Mouse (Mus musculus): Measurements from ENCODE around the gene Phactr4.

Phactr4 gene

DNA sequence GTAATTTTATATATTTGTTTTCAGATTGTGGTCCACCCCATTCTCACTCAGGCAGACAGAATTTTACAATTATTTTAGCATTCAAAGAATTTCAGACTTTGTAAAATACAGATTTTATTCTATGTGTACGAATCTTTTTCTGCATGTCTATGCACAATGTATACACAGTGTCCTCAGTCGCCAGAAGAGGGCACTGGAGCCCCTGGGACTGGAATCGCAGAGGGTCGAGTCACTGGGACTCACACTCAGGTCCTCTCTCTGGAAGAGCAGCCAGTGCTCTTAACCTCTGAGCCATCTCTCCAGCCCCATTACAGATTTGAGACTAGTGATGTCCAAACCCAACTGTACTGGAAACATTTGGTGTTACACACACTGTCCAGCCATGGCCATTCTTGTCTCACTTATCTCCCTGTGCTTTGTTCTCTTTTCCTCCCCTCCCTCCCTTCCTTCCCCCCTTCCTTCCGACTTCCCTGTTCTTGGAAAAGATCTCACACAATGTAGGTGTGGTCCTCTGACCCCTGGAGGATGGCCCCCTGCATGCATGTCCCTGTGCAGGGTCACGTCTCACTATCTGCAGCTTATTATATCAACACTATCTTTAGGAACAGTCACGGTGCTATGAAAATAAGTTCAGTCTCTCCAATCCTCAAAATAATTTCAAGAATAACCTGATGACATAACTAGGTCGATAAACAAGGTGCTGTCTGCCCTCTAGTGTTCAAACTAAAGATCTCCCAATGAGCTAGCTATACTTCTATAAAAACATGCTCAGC lies 10.8 kb downstream of the Phactr4 start:
- no peak for DNase-seq

DNA sequence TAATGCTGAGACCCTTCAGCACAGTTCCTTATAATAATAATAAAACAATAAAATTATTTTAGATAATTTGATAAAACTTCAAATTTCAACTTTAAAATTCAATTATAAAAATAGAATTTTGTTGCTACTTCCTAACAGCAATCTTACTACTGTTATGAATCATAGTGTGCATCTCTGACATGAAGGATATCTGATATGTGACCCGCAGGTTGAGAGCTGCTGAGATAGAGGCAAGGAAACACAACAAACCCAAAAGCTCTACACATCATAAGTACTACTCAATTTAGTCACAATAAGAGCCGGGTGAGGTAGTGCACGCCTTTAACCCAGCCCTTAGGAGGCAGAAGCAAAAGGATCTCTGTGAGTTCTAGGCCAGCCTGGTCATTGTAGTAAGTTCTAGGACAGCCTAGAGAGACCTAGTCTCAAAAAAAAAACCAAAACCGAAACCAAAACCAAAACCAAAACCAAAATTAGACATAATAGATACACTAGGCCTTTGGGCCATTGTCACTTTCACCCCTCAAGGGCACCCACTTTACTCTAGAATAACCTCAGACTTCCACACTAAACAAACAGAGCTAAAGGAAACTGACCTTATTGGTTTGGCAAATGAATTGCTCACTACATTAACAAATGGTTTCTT lies 12.6 kb downstream of the Phactr4 start:
- no peak for DNase-seq

DNA sequence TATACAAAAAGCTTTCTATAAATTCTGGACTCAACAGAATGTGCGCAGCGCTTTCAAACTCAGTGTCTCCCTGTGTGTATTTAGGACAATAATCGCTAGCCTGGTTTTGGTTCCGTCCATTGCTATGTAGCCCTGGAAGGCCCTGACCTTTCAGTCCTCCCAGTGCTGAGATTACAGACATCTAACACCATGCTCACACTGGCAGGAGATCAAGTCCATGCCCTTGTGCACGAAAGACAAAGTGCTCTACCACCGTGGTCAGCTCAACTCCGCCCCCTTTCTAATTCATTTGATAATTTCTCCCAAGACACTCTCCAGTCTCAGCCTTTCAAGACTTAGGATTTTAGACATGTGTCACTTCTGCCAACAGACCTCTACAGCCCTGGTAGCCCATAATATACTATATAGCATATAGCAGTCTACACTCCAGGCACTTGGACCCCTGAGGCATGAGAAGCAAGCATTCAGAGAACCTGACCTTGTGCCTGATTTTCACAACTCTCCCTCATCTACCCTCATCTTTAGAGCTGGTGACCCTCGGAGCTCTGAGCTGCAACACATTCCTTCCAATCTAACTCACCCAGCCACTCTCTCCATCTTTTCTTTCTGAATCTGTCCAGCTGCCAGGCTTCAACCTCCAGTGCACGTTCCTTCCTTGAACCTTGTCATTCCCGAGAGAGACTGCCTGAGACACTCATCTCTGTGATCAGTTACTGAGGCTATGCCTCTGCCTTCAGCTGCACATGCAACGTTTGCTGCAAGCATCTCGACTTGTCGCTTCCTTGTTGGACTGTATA lies 15.7 kb downstream of the Phactr4 start:
- no peak for DNase-seq

DNA sequence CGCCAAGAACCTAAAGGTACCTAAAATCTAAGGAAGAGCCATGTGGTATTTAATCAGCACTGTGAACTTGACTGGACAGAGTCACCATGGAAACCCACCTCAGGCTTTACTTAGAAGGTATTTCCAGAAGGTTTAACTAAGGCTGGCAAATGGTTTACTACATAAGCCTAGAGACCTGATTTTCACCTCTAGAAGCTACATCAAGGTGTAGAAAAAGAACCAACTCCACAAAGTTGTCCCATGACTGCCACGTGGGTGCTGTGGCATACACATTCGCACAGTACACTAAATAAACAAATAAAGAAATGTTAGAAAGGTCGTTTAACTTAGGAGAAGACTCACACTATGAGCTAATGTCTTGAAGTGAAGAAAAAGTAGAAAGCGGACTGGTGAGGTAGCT lies 17.7 kb downstream of the Phactr4 start:
- DNase-seq = no peak

DNA sequence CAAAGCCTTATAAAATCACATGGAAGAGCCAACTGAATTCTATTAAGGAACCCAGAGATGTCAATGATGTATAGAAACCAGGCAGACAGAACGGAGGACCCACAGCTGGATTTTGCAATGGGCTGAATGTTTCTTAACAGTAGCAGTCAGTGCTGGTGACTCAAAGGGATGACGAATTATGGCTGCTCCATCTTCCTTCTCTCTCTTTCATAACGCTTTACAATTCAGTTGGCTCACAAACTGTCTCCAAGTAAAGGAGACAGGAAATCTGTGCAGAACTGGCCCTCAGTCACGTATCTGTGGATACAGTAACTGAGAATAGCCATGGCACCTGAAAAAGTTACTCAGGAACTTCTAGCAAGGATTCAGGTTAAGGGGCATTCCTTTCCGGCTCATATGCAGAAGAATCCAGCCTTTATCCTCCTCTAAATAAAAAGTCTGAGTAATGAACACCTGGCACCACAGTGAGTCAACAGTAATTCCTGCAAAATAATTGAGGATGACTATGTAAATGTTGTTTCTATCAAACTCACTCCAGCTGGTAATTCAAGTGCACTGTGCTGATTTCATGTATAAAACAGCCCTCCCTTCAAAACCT lies 19.1 kb downstream of the Phactr4 start:
- DNase-seq = no peak

DNA sequence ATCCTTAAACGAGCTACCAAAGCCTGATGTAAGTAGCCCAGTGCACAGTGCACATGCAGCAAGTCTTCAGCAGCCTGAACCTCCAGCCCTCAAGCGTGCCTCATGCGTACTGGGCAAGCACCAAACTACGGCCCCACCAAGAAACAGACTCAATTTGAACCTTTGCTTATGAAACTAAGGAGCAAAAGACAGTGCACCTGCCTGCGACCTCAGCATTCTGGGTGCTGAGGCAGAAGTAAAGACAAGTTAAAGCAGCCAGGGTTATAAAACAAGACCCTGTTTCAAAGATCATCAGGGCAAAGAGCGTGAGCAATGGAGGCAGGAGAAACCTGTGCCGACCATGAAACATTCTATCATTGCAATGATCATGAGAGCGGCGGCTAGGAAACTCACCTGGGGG lies 21.3 kb downstream of the Phactr4 start:
- no peak for DNase-seq

DNA sequence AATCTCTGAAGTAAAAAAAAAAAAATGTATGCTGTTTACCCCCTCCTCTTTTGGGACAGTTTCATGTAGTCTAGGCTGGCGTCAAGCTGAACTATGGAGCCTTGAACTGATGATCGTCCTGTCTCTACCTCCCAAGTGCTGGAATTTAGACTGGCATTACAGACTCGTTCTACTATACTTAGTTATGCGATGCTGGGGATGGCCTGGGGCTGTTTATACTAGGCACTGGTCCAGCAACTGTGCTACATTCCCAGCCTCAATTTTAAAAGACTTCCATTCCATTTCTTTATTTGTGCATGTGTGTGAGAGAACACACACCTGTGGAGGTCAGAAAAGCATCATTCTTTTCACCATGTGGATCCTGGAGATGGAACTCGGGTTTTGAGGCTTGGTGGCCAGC lies 23.4 kb downstream of the Phactr4 start:
- no peak for DNase-seq

DNA sequence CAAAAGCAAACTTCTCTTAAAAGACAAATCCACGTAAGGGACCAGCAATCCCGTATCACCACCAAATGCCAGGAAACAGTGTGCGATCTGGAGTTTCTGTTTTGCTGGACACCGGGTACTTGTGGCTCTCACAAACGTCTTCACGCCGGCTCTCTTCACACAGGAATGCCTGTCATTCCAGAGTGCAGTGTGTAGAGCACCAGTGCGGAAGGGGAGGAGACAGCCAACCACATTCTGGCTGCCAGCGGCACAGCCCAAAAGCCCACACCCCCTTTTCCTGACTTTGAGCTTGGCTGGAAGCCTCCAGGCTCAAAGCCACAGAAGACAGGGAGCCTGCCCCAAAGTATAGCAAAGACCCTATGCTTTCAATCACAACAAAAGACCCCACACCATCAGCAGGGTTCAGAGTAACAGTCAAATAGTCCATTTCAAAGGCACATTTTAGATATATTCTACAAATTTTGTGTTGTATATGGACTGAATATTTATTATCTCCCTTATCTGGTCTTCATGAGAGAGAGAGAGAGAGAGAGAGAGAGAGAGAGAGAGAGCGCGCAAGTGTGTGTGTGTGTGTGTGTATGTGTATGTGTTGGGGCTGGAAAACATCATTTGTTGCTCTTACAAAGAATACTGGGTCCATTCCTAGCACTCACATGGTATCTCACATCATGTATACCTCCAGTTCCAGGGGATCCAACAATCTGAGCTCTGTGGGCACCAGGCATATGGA lies 24.1 kb downstream of the Phactr4 start:
- no peak for DNase-seq

DNA sequence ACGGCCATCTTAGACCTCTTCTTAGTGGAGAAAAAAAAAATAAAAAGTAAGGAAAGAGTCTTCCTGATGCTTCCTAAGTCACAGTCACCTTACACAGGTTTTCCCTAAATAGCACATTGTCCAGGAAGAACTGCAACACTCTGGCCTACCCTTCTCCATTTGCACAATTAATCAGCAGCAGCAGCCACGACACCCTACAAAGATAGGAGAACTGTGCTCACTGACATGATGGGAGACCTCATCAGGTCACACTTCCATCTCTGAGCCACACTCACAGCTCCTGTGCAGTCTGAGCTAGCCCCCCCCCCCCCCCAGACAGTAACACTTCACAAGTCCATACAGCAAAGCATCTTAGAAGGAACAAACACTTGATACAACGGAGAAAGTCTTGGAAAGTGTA lies 25.2 kb downstream of the Phactr4 start:
- no peak for DNase-seq

DNA sequence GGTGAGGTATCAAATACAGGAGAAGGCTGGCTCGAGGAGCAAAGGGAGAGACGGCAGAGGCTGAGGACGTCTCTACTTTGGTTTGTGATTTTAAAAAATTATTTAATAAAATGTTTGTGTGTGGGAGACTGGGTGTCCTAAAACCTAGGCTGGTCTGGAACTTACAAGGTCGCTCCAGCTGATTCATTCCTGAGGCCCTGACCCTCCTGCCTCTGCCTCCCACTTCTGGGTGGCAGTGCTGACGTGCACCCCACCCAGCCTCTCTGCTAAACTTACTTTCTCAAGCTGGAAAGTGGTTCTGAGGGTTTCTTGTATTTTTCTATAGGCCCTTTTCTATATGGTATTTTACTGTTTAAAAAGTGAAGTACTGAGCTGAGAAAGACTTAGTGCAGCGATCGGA lies 26.0 kb downstream of the Phactr4 start:
- no peak for DNase-seq

DNA sequence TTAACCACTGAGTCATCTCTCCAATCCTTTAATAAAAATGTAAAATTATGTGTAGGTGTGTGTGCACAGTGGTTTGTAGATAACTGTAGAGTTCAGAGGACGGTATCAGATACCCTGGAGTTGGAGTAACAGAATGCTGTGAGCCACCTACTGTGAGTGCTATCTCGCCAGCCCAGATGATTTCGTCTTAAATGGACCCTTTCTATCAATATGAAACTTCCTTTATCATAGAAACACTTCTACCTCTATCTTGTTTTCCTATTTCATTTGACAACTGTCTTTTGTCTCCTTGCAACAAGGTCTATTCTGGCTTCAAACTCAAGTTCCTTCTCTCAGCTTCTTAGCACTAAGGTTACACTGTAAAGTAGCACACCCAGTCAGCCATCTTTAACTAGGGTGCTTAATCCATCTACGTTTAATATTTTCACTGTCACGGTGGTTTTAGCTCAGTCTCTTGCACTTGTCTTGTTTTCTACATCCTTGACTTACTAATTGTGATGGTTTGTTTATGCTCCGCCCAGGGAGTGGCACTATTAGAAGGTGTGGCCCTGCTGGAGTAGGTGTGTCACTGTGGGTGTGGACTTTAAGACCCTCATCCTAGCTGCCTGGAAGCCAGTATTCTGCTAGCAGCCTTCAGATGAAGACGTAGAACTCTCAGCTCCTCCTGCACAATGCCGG lies 31.1 kb downstream of the Phactr4 start:
- no peak for DNase-seq

DNA sequence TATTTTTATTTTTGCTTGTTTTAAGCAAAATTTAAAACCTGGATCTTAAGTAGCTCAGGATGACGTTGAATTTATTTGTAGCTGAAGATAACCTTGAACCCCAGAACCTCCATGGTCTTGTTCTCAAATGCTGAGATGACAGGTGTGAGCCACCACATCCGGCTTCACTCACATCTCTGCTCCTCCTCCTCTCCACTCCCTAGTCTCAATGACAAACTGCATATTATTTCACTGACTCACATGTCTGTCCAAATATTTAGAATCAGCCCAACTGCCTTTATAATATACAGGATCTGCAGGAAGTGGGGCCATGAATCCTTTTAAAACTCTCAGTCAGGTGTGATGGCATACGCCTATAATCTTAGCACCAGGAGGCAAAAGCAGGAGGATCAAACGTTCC lies 33.0 kb downstream of the Phactr4 start:
- no peak for DNase-seq

DNA sequence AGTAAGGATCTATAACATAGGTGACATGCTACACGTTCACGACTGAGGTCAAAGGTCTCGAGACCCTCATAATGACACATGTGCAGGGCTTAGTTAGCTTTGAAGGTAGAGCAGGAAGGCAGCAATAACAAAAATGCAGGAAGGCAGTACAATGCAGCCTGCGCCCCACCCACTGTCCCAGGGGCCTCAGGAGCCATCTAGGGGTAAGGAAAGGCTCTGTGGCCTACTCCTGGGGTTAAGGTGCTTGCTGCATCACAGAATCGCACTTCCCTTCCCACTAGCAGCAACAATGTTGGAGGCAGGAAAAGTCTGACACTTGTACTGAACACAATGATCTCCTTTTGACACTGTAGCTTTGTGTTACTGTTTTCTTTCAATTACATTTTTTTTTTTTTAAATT lies 34.7 kb downstream of the Phactr4 start:
- no peak for DNase-seq

DNA sequence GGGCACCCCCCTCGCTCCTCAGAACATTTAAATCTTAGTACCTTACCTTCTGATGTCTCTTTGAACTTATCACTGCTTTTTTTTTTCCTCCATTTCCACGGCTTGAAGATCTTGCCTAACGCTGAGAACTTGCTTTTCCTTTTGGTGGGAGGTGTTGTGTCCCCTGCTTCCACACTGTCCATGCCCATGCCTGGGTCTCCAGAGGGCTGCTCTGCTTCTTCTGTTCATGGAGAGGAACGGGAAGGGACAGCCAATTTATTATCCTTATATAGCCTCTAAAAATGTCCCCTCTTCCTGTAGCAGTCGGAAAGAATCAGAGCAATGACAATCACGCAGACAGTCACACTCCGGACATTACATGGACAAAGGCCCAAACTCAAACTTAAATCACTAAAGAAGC lies 35.4 kb downstream of the Phactr4 start:
- DNase-seq = no peak

DNA sequence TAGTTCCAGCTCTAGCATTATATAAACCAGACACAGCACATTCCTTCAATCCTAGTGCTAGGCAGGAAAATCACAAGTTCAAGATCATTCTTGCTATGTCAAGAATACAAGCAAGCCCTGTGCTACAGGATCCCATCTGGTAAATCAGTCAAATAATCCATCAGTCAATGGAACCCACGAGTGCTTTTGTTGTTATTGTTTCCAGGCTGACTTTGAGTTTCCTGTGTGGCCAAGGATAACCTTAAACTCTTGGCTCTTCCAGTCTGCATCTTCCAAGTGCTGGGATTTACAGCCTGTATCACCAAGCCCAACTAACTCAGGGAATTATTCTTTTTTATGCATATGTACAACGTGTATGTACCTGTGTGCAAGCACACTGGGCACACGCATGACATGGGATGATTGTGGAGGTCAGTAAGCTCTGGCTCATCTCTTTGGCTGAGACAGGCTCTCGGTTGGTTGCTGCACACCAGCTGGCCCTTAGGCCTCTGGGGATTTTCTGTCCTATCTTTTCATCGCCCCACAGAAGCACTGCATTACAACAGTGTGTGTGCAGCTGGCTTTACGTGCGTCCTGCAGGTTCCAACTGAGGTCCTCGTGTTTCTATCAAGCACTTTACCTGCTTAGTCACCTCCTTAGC lies 36.4 kb downstream of the Phactr4 start:
- no peak for DNase-seq

DNA sequence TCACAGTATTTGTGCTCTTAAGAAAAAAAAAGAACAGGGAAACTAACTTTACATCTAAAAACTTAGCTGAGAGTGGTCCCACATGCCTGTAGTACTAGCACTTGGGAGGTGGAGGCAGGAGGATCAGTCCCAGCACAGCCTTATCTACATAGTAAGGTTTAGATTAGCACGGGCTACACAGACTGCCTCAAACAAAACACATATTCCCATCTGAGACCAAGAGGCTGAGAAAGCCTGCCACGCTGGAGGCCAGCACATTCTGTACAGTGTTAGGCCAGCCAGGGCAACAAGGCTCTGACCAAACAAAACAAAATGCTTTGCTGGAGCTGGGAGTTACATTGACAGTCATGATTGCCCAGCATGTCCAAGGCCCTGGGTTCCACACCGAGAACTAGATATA lies 38.8 kb downstream of the Phactr4 start:
- no peak for DNase-seq

DNA sequence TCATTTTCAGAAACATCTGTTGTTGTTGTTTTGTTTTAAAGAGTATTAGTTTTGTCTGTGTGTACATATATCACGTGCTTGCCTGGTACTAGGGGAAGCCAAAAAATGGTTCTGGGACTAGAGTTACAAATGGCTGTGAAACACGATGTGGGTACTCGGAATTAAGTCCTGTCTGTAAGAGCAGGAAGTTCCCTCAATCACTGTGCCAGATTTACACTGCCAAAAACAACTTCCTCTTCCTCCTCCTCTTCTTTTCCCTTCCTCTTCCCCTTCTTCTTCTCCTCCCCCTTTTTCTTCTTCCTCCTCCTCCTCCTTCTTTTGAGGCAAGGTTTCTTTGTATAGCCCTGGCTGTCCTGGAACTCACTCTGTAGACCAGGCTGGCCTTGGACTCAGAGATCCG lies 40.0 kb downstream of the Phactr4 start:
- DNase-seq = no peak

DNA sequence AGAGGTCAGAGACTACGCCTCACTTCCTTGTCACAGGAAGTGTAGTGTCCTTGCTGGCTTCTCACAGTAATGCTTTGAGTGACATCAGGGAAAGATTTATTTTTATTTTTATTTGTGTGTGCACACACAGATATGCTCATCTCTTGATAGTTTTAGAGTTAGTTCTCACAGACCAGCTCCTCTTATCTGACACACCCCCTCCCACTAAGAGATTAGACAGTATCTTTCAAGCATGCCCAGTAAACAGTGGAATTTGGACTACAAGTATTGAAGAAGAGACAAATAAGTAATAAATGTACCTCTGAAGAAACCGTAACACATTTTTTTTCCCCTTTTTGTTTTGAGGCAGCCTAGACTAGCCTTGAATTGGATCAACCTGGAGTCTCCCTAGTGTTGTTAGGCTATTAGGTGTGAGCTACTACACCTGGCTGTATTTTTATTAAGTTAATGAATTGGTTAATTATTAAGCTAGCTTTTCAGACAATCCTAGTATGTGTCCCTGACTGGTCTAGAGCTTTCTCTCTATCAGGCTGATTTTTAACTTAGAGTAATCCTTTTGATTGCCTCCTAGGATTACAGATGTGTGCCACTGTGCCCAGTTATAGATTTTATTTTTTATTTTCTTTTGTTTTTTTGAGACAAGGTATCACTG lies 41.2 kb downstream of the Phactr4 start:
- no peak for DNase-seq

DNA sequence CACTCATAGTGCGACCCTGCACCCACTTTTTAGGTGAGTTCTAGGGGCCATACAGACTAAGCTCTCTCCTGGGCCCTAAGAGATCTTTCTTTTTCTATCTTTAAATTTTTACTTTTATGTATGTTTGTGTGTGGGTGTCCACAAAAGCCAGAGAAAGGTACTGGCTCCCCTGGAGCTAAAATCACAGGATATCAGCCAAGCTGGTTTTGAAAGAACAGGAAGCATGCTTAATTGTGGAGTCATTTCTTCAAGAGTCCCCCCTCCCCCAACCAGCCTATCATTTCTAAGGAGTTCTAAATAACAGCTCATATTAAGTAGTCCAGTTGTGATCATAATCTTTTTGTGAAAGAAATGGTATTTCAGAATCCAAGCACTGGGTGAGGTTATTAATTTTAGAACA lies 48.5 kb downstream of the Phactr4 start:
- DNase-seq = no peak

DNA sequence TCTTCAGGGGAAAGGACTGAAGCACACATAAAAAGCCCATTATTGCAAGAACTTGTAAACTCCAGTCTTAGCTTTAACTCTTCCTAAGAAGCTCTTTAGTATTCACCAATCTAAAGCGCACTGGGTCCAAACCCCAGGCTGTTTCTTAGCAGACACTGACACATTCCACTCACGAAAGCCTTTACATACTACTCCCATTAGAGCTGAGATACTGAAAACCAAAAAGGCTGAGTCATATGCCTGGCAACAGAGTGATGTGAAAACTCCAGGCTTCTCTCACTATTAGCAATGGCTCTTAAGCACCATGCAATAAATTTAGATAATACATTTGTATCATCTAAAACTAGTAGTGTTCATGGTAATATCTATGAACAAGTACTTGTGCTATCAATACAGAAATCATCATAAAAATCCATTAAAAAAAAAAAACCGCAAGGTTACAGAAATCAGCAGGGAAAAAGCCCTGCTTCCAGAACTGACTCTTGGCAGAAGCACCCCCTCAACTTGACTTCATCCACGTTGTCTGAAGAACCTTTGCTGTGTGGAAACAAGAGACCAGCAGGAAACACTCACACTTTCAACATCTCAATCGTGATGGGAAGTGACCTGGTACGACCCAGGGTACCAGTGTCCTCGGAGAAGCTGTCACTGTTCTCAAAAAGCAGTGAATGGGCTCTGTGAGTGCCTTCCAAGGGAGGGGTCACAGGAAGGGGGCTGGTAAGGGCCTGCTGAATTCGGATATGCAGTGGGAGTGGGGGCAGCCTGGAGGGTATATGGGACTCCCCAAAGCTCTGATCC lies 52.1 kb downstream of the Phactr4 start:
- DNase-seq = no peak
